Comparison of ENCODE assay signal across 7 mouse cellular contexts in genomic region chr16:30283743-30284337, GRCm38 (mm10). TPM values are rescaled to one million over a fixed set of nuclear protein-coding genes. Genes with fewer than 3 reads are reported as not detected.
DNase-seq lines count a peak whose midpoint lies in the region; ATAC-seq and TF ChIP-seq lines count a peak whose summit lies in the region.

No protein-coding gene starts in this region.

- peaks cover 45% of the 10 kb centered on the region for H3K27me3 ChIP-seq in heart, postnatal 0 days (ENCODE audit: control insufficient read depth, insufficient read depth, low read length)
- peaks cover 35% of the 10 kb centered on the region for H3K27me3 ChIP-seq in midbrain, embryonic 15.5 days (replicated peaks)

- no peaks in the 10 kb centered on the region for H3K9me3 ChIP-seq in heart, postnatal 0 days (replicated peaks; ENCODE audit: control insufficient read depth, low read length)
- H3K9me3 ChIP-seq in midbrain, embryonic 15.5 days: no peaks in the 10 kb centered on the region

- no peak overlapping the region for H3K27ac ChIP-seq in heart, postnatal 0 days (ENCODE audit: low read depth)
- H3K27ac ChIP-seq in midbrain, embryonic 15.5 days: no peak overlapping the region

- no peak overlapping the region for H3K9ac ChIP-seq in heart, postnatal 0 days (replicated peaks; ENCODE audit: low read depth, low read length)
- H3K9ac ChIP-seq in midbrain, embryonic 15.5 days: no peak overlapping the region

- peak; percentile 75 for TF ChIP-seq CTCF in heart, postnatal 0 days (IDR thresholded peaks at IDR 0.05; ENCODE audit: low read depth)

- no peaks in the 10 kb centered on the region for H3K4me1 ChIP-seq in heart, postnatal 0 days (ENCODE audit: control insufficient read depth, insufficient read depth)
- H3K4me1 ChIP-seq in midbrain, embryonic 15.5 days: peaks cover 16% of the 10 kb centered on the region

- H3K4me3 ChIP-seq in heart, postnatal 0 days (ENCODE audit: low read depth, low read length): peak overlapping the region; percentile 20; the same call in 1 of the 2 replicates
- H3K4me3 ChIP-seq in midbrain, embryonic 15.5 days: peak overlapping the region; percentile 27

- no peaks in the 10 kb centered on the region for H3K36me3 ChIP-seq in heart, postnatal 0 days (replicated peaks; ENCODE audit: control insufficient read depth, insufficient read depth, low read length)
- H3K36me3 ChIP-seq in midbrain, embryonic 15.5 days (replicated peaks): no peaks in the 10 kb centered on the region

- no peak for TF ChIP-seq EP300 in heart, postnatal 0 days (IDR thresholded peaks at IDR 0.05; ENCODE audit: low read depth)

- peak overlapping the region; percentile 27 for H3K4me2 ChIP-seq in heart, postnatal 0 days (ENCODE audit: low read depth, low read length)
- peak overlapping the region; percentile 50 for H3K4me2 ChIP-seq in midbrain, embryonic 15.5 days

- WGBS in heart, postnatal 0 days: 3% methylated on average over 15 of the region's 15 CpGs
- WGBS in midbrain, embryonic 15.5 days: under 1% methylated on average over 15 of the region's 15 CpGs

- ATAC-seq in common myeloid progenitor, adult 5-6 weeks (replicated peaks; ENCODE audit: low read depth, poor library complexity, severe bottlenecking): peak; percentile 90
- 0 out of 2 replicates have a peak, but pooled peaks have one; percentile 49 for ATAC-seq in heart, postnatal 0 days (ENCODE audit: insufficient read depth, low read depth)
- ATAC-seq in midbrain, embryonic 15.5 days (replicated peaks): peak; percentile 79

- peak; percentile 55 for DNase-seq in A20 (ENCODE audit: low read depth, low spot score)
- DNase-seq in CD4-positive helper T cell, adult 2 months (ENCODE audit: low read depth, low spot score): peak; percentile 35
- peak; percentile 33 for DNase-seq in heart, postnatal 0 days (ENCODE audit: low spot score)
- DNase-seq in kidney, postnatal 4 days: peak; percentile 73 to 77
- DNase-seq in urinary bladder, postnatal 4 days (ENCODE audit: low spot score in 2 of 2): no peak

RNA-seq across cellular contexts. Expression of gene Lrrc15, which starts 0.8 kb away (rescaled TPM):
- not detected in 2 replicates for total RNA-seq in common myeloid progenitor, adult 5-6 weeks (2017)
- total RNA-seq in heart, postnatal 0 days (2014; rRNA removed; ENCODE audit: low replicate concordance): 0.04 TPM in 1 of 2 replicates, not detected in the other
- 0.38 and 0.53 TPM in 2 replicates for polyA plus RNA-seq in heart, postnatal 0 days (2015; fragmentation: Nextera tagmentation; extraction: Ambion mirVana)
- polyA plus RNA-seq in midbrain, embryonic 15.5 days (2015; fragmentation: Nextera tagmentation; extraction: Ambion mirVana): 0.22 and 0.24 TPM in 2 replicates

RNA-seq across cellular contexts. Expression of gene Cpn2, which starts 16.5 kb away (rescaled TPM):
- not detected in 2 replicates for total RNA-seq in common myeloid progenitor, adult 5-6 weeks (2017)
- total RNA-seq in heart, postnatal 0 days (2014; rRNA removed; ENCODE audit: low replicate concordance): 1.2 TPM in 1 of 2 replicates, not detected in the other
- polyA plus RNA-seq in heart, postnatal 0 days (2015; fragmentation: Nextera tagmentation; extraction: Ambion mirVana): 0.10 and 0.19 TPM in 2 replicates
- not detected in 2 replicates for polyA plus RNA-seq in midbrain, embryonic 15.5 days (2015; fragmentation: Nextera tagmentation; extraction: Ambion mirVana)

RNA-seq across cellular contexts. Expression of gene Gp5, which starts 26.7 kb away (rescaled TPM):
- total RNA-seq in common myeloid progenitor, adult 5-6 weeks (2017): 11.8 and 11.9 TPM in 2 replicates
- 0.53 TPM in 1 of 2 replicates, not detected in the other for total RNA-seq in heart, postnatal 0 days (2014; rRNA removed; ENCODE audit: low replicate concordance)
- 0.19 and 0.36 TPM in 2 replicates for polyA plus RNA-seq in heart, postnatal 0 days (2015; fragmentation: Nextera tagmentation; extraction: Ambion mirVana)
- polyA plus RNA-seq in midbrain, embryonic 15.5 days (2015; fragmentation: Nextera tagmentation; extraction: Ambion mirVana): 0.23 and 0.31 TPM in 2 replicates

Comparison
In these comparisons a context has a peak if more than half of its experiments do, and no peak if none do; other contexts are left out.
1. DNase-seq: peak in A20 (single experiment), CD4-positive helper T cell, adult 2 months (single experiment), heart, postnatal 0 days (single experiment) and kidney, postnatal 4 days (2 of 2); none in urinary bladder, postnatal 4 days (0 of 2).
2. Peak in every context shown above with its lines, with median percentiles within 50 percentile points of each other: ATAC-seq.